Mouse (Mus musculus): ENCODE data around the gene S100a5. TPM values are rescaled to one million over a fixed set of nuclear protein-coding genes. Genes with fewer than 3 reads are reported as not detected.

S100a5 gene
- total and polyA plus RNA-seq, 3 experiments: not detected

DNA sequence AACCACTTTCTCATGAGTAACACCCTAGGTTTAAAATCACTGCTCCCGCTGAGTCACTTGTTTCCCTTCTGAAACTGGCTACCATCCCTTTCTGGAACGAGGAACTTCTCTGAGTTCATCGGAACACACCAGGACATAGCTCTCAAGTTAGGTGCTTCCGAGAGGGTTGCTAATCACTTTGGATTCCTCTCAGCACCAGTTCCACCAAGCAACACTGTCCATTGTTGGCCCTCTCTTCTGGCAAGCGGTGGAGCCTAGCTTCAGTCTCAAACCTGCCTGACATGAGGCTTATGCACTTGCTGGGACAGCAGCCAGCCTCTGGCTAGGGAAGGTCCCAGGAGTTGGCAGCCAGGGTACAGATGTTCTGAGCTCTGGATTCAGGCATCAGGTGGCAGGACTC is 33.6 kb upstream of the S100a5 start:
- H3K27ac ChIP-seq (ENCODE audit: insufficient read depth, low read depth): no peak overlapping the region
- TF ChIP-seq MAFK (IDR thresholded peaks at IDR 0.05; ENCODE audit: insufficient replicate concordance, low read length) (no peak), SMC3 (IDR thresholded peaks at IDR 0.05; ENCODE audit: low read depth, low read length) (no peak), POLR2AphosphoS2 (IDR thresholded peaks at IDR 0.05; ENCODE audit: low read depth, low read length) (no peak), HCFC1 (IDR thresholded peaks at IDR 0.05; ENCODE audit: low read depth, low read length) (no peak), ELF1 (IDR thresholded peaks at IDR 0.05; ENCODE audit: low read depth, low read length) (no peak), SIN3A (IDR thresholded peaks at IDR 0.05; ENCODE audit: low read length) (no peak), USF2 (conservative IDR thresholded peaks at IDR 0.05; ENCODE audit: low read depth, low read length) (no peak), KAT2A (IDR thresholded peaks at IDR 0.05; ENCODE audit: insufficient replicate concordance, low read length) (no peak), CHD2 (IDR thresholded peaks at IDR 0.05; ENCODE audit: low read length) (no peak), MAZ (IDR thresholded peaks at IDR 0.05; ENCODE audit: low read depth, low read length) (no peak), ZMIZ1 (IDR thresholded peaks at IDR 0.05; ENCODE audit: low read depth, low read length) (no peak), MAX (IDR thresholded peaks at IDR 0.05; ENCODE audit: low read length) (no peak), E2F4 (IDR thresholded peaks at IDR 0.05; ENCODE audit: insufficient replicate concordance, low read depth, low read length) (no peak), CTCF (conservative IDR thresholded peaks at IDR 0.05 in 1 of 2, IDR thresholded peaks at IDR 0.05 in 1 of 2; ENCODE audit: low read depth in 2 of 2, low read length in 2 of 2) (no peak), NELFE (IDR thresholded peaks at IDR 0.05; ENCODE audit: low read depth, low read length) (no peak), PAX5 (IDR thresholded peaks at IDR 0.05; ENCODE audit: low read length) (no peak), ZNF384 (IDR thresholded peaks at IDR 0.05; ENCODE audit: low read depth, low read length) (no peak)
- H3K79me2 ChIP-seq (replicated peaks; ENCODE audit: control insufficient read depth, extremely low read depth, insufficient read depth, poor library complexity, severe bottlenecking): no peaks in the 10 kb centered on the region
- peaks cover 2% of the 10 kb centered on the region for H3K27me3 ChIP-seq (replicated peaks)
- no peak overlapping the region for H3K4me3 ChIP-seq (replicated peaks in 1 of 3; ENCODE audit: low read depth in 2 of 3, low read length in 2 of 3, poor library complexity in 1 of 3)
- H3K36me3 ChIP-seq (replicated peaks in 1 of 2; ENCODE audit: control insufficient read depth in 1 of 2, insufficient read depth in 1 of 2, low read length in 1 of 2): no peaks in the 10 kb centered on the region
- no peaks in the 10 kb centered on the region for H3K9me3 ChIP-seq (replicated peaks; ENCODE audit: low read length)
- no peak overlapping the region for H3K4me2 ChIP-seq (ENCODE audit: insufficient read depth, low read depth, poor library complexity, severe bottlenecking)
- dilution Hi-C loops (cut with MboI; ENCODE audit: extremely low pct_ligation_motif_present, extremely low pct_unique_long_range_greater_than_20kb, low sequenced_read_pairs) (no loop called here), in situ Hi-C loops (cut with MboI; ENCODE audit: low pct_ligation_motif_present, low pct_unique_long_range_greater_than_20kb, low sequenced_read_pairs) (no loop called here)
- no peak overlapping the region for H3K9ac ChIP-seq (ENCODE audit: insufficient read depth, low read depth)
- DNase-seq (ENCODE audit: extremely low read depth): no peak
- H3K4me1 ChIP-seq (ENCODE audit: control insufficient read depth in 1 of 2, insufficient read depth in 2 of 2): no peaks in the 10 kb centered on the region

DNA sequence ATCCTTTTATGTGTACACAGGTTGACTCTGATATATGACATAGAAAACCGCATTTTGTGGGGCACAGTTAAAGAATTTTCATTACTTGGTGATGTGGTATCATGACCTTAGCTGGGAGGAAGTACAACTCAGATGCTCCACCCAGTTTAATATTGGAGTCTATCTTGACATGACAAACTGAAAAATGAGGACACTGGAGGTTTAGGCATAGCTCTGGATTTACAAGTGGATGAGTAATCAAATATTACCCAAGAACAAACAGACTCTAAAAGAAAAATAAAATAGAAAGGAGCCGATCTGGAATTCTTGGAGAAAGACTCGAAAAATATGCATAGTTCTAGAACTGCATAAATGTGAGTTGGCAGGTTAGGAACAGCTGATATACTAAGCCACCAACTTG is 33.0 kb upstream of the S100a5 start:
- peaks cover 2% of the 10 kb centered on the region for H3K27me3 ChIP-seq (replicated peaks)
- H3K9me3 ChIP-seq (replicated peaks; ENCODE audit: low read length): no peaks in the 10 kb centered on the region
- in situ Hi-C loops (cut with MboI; ENCODE audit: low pct_ligation_motif_present, low pct_unique_long_range_greater_than_20kb, low sequenced_read_pairs): no loop called here
- no peaks in the 10 kb centered on the region for H3K36me3 ChIP-seq (replicated peaks in 1 of 2; ENCODE audit: control insufficient read depth in 1 of 2, insufficient read depth in 1 of 2, low read length in 1 of 2)
- no peak overlapping the region for H3K4me2 ChIP-seq (ENCODE audit: insufficient read depth, low read depth, poor library complexity, severe bottlenecking)
- TF ChIP-seq SIN3A (IDR thresholded peaks at IDR 0.05; ENCODE audit: low read length) (no peak), NRF1 (IDR thresholded peaks at IDR 0.05; ENCODE audit: low read depth, low read length) (no peak), CHD1 (IDR thresholded peaks at IDR 0.05; ENCODE audit: low read depth, low read length) (no peak), IRF4 (IDR thresholded peaks at IDR 0.05; ENCODE audit: low read depth, low read length) (no peak), GABPA (IDR thresholded peaks at IDR 0.05; ENCODE audit: insufficient replicate concordance, low read depth, low read length) (no peak), E2F4 (IDR thresholded peaks at IDR 0.05; ENCODE audit: insufficient replicate concordance, low read depth, low read length) (no peak), ETS1 (conservative IDR thresholded peaks at IDR 0.05; ENCODE audit: low read depth, low read length) (no peak), UBTF (IDR thresholded peaks at IDR 0.05; ENCODE audit: low read depth, low read length) (no peak), CHD2 (IDR thresholded peaks at IDR 0.05; ENCODE audit: low read length) (no peak), RAD21 (IDR thresholded peaks at IDR 0.05; ENCODE audit: low read depth, low read length) (no peak), USF2 (conservative IDR thresholded peaks at IDR 0.05; ENCODE audit: low read depth, low read length) (no peak), ELF1 (IDR thresholded peaks at IDR 0.05; ENCODE audit: low read depth, low read length) (no peak), TCF12 (IDR thresholded peaks at IDR 0.05; ENCODE audit: low read depth, low read length) (no peak), KAT2A (IDR thresholded peaks at IDR 0.05; ENCODE audit: insufficient replicate concordance, low read length) (no peak), MAZ (IDR thresholded peaks at IDR 0.05; ENCODE audit: low read depth, low read length) (no peak)
- no peak for DNase-seq (ENCODE audit: extremely low read depth)
- H3K27ac ChIP-seq (ENCODE audit: insufficient read depth, low read depth): no peak overlapping the region
- H3K4me3 ChIP-seq (replicated peaks in 1 of 3; ENCODE audit: low read depth in 2 of 3, low read length in 2 of 3, poor library complexity in 1 of 3): no peak overlapping the region
- no peaks in the 10 kb centered on the region for H3K79me2 ChIP-seq (replicated peaks; ENCODE audit: control insufficient read depth, extremely low read depth, insufficient read depth, poor library complexity, severe bottlenecking)
- dilution Hi-C loops (cut with MboI; ENCODE audit: extremely low pct_ligation_motif_present, extremely low pct_unique_long_range_greater_than_20kb, low sequenced_read_pairs): no loop called here
- no peaks in the 10 kb centered on the region for H3K4me1 ChIP-seq (ENCODE audit: control insufficient read depth in 1 of 2, insufficient read depth in 2 of 2)
- H3K9ac ChIP-seq (ENCODE audit: insufficient read depth, low read depth): no peak overlapping the region

All from CH12.LX (cell line).